Mouse (Mus musculus) regulatory T cell (primary cell): ENCODE measurements around the gene Casz1.

Experiments
- in situ Hi-C: fragments of 300-600 bp; cut with MboI, MseI; formaldehyde crosslinking; loops from one replicate; pipeline ENCODE4 v1.15.1; 2025; ENCODE audit warnings: high pct_unique_total_duplicates

The Casz1 gene

GRCm38 (mm10) chr4:148970742-148971141 lies 166.5 kb downstream of the Casz1 start:
- in situ Hi-C loops: loop anchor here (10.0 kb wide), 1 partner anchor 726 kb away; no protein-coding TSS in a partner anchor

- in situ Hi-C loops: loop anchor here (10.0 kb wide), 1 partner anchor 727 kb away; no protein-coding TSS in a partner anchor
These were observed 167.5 kb downstream of the Casz1 start for GRCm38 (mm10) chr4:148971613-148972242.

GRCm38 (mm10) chr4:148972707-148973106 lies 168.5 kb downstream of the Casz1 start:
- in situ Hi-C loops: loop anchor here (10.0 kb wide), 1 partner anchor 728 kb away; no protein-coding TSS in a partner anchor

- in situ Hi-C loops: loop anchor here (10.0 kb wide), 1 partner anchor 729 kb away; no protein-coding TSS in a partner anchor
These were observed 169.2 kb downstream of the Casz1 start for GRCm38 (mm10) chr4:148973387-148973786.

GRCm38 (mm10) chr4:148974833-148975232 lies 170.6 kb downstream of the Casz1 start:
- in situ Hi-C loops: loop anchor here (10.0 kb wide), 1 partner anchor 730 kb away; no protein-coding TSS in a partner anchor

- in situ Hi-C loops: loop anchor here (10.0 kb wide), 1 partner anchor 734 kb away; no protein-coding TSS in a partner anchor
These were observed 174.1 kb downstream of the Casz1 start for GRCm38 (mm10) chr4:148978221-148978855.

GRCm38 (mm10) chr4:148978926-148979325 lies 174.7 kb downstream of the Casz1 start:
- in situ Hi-C loops: loop anchor here (10.0 kb wide), 1 partner anchor 734 kb away; no protein-coding TSS in a partner anchor

- in situ Hi-C loops: loop anchor here (10.0 kb wide), 1 partner anchor 735 kb away; no protein-coding TSS in a partner anchor
These were observed 175.6 kb downstream of the Casz1 start for GRCm38 (mm10) chr4:148979837-148980236.

- in situ Hi-C loops: no loop called here
These were observed 178.0 kb downstream of the Casz1 start for GRCm38 (mm10) chr4:148982274-148982673.

- in situ Hi-C loops: no loop called here
These were observed 180.7 kb downstream of the Casz1 start for GRCm38 (mm10) chr4:148984701-148985540.

- in situ Hi-C loops: no loop called here
These were observed 181.6 kb downstream of the Casz1 start for GRCm38 (mm10) chr4:148985541-148986476.

GRCm38 (mm10) chr4:148990038-148990437 lies 185.8 kb downstream of the Casz1 start:
- in situ Hi-C loops: no loop called here

- in situ Hi-C loops: no loop called here
These were observed 189.7 kb downstream of the Casz1 start for GRCm38 (mm10) chr4:148993948-148994347.

- in situ Hi-C loops: no loop called here
These were observed 196.5 kb downstream of the Casz1 start for GRCm38 (mm10) chr4:149000746-149001145.

GRCm38 (mm10) chr4:149001515-149001914 lies 197.3 kb downstream of the Casz1 start:
- in situ Hi-C loops: no loop called here

GRCm38 (mm10) chr4:149002441-149003093 lies 198.3 kb downstream of the Casz1 start:
- in situ Hi-C loops: no loop called here
